Mouse (Mus musculus) olfactory bulb, adult 2 months (tissue): ENCODE data around the gene Cd160.

Experiments used
- CTCF ChIP-seq: fragments of 200-500 bp; IDR thresholded peaks from 2 replicates; pipeline ENCODE4 v1.5.1; 2012; ENCODE audit warnings: low read depth, mild to moderate bottlenecking, low read length, moderate library complexity; ENCODE audit not compliant: insufficient read depth
- POLR2A ChIP-seq: fragments of 200-500 bp; IDR thresholded peaks from 2 replicates; pipeline ENCODE4 v1.6.1; 2012; ENCODE audit warnings: mild to moderate bottlenecking, low read depth, low read length, moderate library complexity; ENCODE audit not compliant: insufficient read depth

- TF ChIP-seq POLR2A (no peak), CTCF (no peak)
Measured at GRCm38 (mm10) chr3:96860498-96860897, 31.3 kb upstream of the Cd160 start.
